Mouse (Mus musculus): ENCODE measurements at regions not wholly inside any gene's neighbourhood (a gene's known extent, or its start where the extent isn't known, plus 50 kb on each side); places are given as distances from the start of the nearest gene placed in this dataset.

DNA sequence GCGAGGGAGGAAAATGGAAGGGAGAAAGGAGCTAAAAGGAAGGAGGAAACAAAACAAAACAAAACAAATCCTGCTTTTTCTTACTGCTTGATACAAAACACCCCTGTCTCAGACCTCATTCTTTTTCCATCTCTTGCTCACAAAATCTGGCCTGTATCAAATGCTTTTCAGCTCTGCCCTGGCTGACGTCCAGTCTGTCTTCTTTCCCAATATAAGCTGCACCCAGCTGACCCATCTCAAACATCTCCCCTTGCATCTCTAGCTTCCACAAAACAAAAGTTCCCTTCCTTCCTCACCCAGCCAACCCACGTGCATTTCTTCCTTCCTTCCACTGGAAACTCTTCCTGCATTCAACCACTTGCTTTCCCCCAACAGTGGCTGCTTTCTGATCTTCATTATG, 183.1 kb upstream of the Usp25 start:
- no peak for DNase-seq (ENCODE audit: low spot score)

- no peak for DNase-seq (ENCODE audit: low spot score)
These were observed 185.6 kb upstream of the Usp25 start for GRCm38 (mm10) chr16:76827674-76828441.

DNA sequence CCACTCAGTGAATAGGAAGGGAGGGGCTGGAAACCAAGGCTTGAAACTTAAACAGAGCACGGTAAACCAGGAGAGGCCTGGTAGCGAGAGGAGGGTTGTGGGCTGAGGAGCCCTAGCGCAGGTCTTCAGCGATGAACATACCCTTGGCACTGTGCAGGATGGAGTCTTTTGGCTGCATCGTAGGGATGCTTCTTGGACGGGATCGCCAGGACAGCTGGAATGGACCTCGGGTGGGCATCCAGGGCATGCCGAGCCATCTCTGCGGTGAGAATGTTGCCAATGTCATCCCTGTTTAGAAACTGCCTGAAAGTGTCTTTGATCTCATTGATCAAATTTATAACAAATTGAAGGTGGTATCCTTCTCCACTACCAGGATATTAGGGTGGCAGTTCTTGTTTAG, 192.2 kb upstream of the Usp25 start:
- no peak for DNase-seq (ENCODE audit: low spot score)

DNA sequence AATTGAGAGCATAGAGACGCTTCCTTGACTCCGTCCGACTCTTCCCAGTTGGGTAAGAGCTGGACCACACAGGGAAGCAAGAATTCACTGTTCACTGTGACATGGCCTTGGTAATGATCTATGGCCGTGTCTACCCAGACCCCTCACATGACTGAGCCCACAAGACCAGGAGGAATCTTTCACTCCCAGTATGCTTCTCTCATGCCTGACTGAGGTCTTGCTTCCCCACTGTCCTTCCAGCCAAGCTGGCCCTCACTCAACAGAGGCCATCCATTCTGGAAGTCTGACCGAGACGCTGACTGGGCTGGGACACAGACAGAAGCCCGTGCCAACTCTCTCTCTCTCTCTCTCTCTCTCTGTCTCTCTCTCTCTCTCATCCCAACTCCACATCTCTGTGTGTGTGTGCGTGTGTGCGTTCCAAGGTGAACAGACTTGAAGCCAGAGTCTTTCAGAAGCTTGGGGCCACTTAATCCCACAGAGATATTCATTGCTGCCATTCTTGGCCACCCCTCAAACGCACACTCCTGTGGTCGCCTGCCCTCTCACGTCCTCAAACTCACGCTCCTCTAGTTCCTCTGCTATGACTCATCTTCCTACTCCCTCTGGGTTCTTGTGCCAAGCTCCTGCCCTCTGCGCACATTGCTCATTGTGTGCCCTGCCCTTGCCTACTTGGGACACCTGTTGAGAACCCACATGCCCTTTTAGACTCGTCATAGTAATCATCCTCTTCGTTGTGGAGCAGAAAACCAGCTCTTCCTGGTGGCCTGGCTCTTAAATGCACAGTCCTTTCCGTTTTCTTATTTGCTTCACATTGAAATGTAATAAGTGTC, 197.2 kb upstream of the Usp25 start:
- DNase-seq (ENCODE audit: low spot score): no peak

DNA sequence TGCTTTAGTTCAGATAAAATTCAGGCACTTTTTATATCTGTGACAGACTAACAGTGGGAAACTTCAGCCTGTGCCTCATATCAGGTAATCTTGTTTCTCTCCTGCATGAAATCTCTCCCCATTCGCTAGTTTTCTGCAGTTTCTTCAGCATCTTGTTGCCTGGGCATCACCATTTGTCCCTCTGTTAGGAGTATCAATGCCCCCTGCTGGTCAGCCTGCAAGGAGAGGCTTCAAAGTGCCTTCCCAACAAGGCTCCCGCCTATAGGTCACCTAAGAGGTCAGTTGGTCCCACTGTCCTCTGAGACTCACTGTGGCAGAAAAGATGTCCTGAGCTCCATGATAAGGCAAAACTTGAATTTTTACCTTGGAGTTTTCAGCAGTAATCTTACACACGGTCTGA, 209.8 kb upstream of the Usp25 start:
- no peak for DNase-seq (ENCODE audit: low spot score)

DNA sequence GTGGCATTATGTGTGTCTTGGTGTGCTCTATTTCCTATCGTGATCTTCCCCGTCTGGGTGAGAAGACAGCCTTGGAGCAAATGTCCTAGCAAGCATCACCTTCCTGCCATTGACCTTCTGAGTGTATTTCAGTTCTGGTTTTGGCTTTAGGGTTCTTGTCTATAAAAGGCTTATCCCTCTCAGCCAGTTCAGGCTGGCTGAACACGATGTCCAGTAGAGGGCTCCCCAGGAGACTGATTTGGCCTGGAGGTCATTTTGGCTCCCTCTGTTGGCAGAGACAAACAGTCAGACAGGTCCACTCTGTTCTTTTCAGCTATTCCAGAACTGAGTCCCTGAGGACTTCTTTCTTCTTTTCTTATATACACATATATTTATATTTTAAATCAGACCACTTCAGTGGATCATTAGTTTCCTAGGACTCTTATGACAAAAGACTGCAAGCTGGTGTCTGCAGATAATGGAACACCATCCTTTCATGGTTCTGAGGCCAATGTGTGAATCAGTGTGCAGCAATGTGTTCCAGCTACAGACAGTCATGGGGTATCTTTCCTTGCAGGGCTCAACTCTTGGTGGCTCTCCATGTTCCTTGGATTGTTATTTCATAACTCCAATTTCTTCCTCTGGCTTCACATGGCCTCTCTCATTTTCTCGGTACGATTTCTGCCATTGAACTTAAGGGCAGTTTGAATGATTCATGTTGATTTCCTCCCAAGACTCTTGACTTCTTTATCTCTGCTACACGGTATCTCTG, 226.9 kb upstream of the Usp25 start:
- DNase-seq (ENCODE audit: low spot score): no peak

GRCm38 (mm10) chr16:76782656-76783055, 230.8 kb upstream of the Usp25 start:
- no peak for DNase-seq (ENCODE audit: low spot score)

- no peak for DNase-seq (ENCODE audit: low spot score)
These were observed 237.7 kb upstream of the Usp25 start for GRCm38 (mm10) chr16:76775790-76776189.

GRCm38 (mm10) chr16:76774032-76774431, 239.5 kb upstream of the Usp25 start:
- no peak for DNase-seq (ENCODE audit: low spot score)

GRCm38 (mm10) chr16:76773466-76773865, 240.0 kb upstream of the Usp25 start:
- DNase-seq (ENCODE audit: low spot score): no peak

DNA sequence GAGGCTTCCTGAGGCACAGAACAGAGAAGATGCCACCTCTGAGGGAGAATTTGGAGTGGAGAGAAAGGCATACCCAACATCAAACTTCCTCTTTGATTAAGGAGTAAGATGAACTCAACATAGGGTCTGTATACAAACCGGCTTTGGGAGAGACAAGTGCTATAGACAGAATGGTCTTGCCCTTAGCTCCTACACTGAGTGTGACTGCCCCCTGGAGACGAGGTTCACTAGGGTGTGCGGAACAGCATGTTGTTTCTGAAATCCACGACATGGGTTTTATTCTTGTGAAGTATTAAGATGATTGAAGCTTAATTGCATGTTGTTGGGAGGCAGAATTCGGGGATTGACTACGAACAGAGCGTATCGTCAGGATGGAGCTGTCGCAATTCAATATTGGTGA, 244.9 kb upstream of the Usp25 start:
- no peak for DNase-seq (ENCODE audit: low spot score)

DNA sequence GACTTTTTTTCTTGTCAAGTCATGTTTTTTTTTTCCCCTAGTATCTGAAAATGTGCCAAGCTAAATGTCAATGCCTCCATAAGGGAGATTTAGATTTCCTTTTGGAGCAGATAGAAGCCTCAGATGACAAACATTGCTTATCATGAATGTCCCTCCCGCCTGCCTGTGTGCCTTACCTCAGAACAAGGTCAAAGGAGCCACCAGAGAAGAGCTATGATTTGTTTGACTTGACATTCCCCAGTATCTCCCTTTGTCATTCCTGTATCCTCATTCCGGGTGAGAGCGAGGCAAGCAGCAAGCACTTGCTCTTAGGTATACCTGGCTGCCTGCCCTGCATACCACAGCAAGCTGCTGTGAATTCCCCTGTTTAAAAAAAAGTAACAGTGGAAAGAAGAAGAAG, 246.9 kb upstream of the Usp25 start:
- no peak for DNase-seq (ENCODE audit: low spot score)

- DNase-seq (ENCODE audit: low spot score): no peak
These were observed 248.0 kb upstream of the Usp25 start for GRCm38 (mm10) chr16:76765536-76765935.

- no peak for DNase-seq (ENCODE audit: low spot score)
These were observed 248.5 kb upstream of the Usp25 start for GRCm38 (mm10) chr16:76764994-76765393.

- DNase-seq (ENCODE audit: low spot score): no peak
These were observed 250.8 kb upstream of the Usp25 start for GRCm38 (mm10) chr16:76762619-76763283.

GRCm38 (mm10) chr16:76761848-76762247, 251.7 kb upstream of the Usp25 start:
- DNase-seq (ENCODE audit: low spot score): no peak

DNA sequence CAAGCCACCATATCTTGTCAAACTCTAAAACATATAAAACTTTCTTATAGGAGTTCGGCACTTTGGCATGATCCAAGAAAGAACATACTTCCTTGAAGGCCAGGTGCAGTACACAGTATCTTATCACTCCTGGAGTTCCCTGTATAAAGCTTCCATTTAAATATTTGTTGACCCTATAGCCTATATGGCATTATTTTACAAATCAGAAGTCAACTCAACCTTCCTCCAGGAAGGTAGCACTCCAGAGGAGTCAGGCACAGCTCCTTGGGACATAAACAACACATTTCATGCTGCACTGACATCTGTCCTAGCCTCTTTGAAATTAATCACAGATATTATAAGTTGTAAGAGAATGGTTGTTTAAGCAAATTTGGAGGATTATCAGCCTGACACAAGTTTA, 252.5 kb upstream of the Usp25 start:
- no peak for DNase-seq (ENCODE audit: low spot score)

DNA sequence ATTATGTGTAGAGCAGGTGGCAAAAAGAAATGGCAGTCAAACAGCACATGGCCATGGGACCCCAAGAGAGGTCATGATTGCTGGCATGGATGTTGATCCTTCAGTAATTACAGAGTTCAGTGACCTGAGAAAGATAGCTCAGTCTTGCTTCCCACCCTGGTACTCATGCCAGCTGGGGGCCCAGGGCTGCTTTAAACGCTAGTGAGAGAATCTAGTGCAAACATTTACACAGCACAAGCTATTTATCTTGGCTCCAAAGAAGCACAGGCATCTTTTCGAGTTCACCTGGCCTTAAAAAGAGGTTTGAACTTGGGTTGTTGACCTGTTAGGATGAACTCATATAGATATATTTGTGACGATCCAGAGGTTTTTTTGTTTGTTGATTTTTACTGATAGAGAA, 258.6 kb upstream of the Usp25 start:
- no peak for DNase-seq (ENCODE audit: low spot score)

GRCm38 (mm10) chr16:76746385-76746784, 267.1 kb upstream of the Usp25 start:
- no peak for DNase-seq (ENCODE audit: low spot score)

DNA sequence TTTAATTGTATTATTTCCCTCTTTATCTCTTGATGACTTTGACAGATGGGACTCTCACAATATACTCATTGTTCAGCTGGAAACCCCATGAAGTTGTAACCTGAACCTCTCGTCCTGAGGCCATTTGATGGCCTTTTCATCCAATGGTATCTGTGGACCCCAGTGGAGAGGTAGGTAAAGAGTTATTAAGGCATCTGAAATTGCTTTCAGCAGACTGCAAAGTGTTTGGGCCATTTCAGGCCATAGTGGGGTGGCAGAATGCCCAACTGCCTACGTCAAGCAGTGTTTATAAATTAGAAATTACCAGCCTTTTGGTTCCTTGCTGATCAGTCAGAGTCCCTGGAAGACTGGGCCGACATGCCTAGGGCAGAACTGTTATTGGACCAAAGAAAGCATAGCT, 272.4 kb upstream of the Usp25 start:
- no peak for DNase-seq (ENCODE audit: low spot score)

DNA sequence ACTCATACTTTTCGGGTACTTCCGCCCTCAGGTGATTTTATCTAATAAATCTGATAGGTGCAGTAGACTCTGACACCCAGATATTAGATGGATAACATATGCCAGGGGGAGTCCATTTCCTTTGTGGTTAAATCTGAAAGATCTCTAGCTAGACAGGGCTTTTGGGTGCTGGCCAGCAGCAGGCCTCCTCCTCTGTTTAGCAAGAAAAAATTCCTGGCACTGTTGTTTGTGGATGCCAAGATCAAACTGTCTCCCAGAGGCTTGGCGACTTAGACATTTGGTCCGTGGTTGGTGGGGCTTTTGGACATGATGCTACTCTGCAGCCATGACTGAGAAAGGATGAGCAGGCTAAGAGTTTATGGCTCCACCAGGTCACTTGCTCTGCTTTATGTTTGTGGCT, 287.5 kb upstream of the Usp25 start:
- DNase-seq (ENCODE audit: low spot score): no peak

DNA sequence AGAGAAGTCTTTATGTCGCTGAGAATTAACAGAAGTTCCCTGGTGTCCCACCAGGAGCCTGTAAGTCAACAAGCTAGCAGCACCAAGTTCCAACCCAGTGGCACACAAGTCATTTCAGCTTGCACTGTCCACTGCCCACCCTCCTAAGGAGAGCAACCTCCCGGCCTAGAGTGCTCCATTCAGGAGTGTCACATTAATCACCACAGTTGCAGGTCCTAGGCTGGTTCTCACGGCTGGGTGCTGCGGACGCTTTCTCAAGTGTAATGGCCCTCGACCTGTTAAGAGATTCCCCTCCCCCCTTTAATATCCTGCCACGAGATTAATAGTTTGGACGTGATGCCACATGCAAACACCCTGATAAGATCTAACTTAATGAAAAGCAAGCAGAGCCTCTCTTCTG, 288.2 kb upstream of the Usp25 start:
- DNase-seq (ENCODE audit: low spot score): no peak
